Mouse (Mus musculus): ENCODE data around the gene Tnrc18. TPM values are rescaled to one million over a fixed set of nuclear protein-coding genes. Genes with fewer than 3 reads are reported as not detected.

The Tnrc18 gene
- polyA plus RNA-seq, 1 experiment = not detected

DNA sequence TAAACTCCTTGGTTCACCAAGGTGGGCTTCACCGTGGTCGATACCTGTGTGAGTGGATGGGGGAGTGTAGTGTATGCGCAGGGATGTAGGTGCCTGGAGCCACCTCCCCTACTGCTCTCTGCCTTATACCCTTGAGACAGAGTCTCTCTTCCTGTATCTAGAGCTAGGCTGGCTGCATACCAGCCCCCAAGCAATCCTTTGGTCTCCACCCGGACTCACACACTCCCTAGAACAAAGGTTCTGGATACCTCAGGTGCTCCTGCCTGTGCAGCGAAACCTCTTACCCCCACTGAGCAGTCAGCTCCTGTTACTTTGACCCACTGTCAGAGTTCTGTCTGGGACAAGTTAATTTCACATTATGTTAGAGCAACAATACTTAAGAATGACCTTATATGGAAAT is 8.2 kb upstream of the Tnrc18 start:
- TF ChIP-seq POLR2A (IDR thresholded peaks at IDR 0.05; ENCODE audit: insufficient read depth, low read depth, low read length) = no peak
- no peak for TF ChIP-seq CTCF (IDR thresholded peaks at IDR 0.05; ENCODE audit: insufficient read depth, low read depth, low read length)
- Histone ChIP-seq H3K27ac (ENCODE audit: insufficient read depth, low read depth, low read length) (no peak overlapping the region), H3K4me3 (ENCODE audit: insufficient read depth, low read depth, low read length) (no peak overlapping the region), H3K4me1 (ENCODE audit: control insufficient read depth, insufficient read depth, low read length) (peaks cover 22% of the 10 kb centered on the region)
- 87% methylated on average over 5 of the region's 5 CpGs for WGBS

DNA sequence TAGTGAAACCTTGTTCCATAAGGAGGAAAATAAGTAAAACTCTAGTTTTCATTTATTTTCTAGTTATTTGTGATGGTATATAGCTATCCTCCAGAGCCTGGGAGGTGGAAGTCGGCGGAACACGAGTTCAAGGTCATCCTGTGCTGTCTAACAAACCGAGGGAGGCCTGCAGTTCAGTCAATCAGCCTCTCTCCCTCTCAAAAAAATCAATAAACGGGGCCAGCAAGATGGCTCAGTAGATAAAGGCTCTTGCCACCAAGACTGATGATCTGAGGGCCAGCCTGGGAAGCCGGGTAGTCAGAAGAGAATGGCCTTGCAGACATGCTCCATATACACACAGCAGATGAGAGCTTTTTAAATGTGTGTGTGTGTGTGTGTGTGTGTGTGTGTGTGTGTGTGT is 6.6 kb upstream of the Tnrc18 start:
- TF ChIP-seq POLR2A (IDR thresholded peaks at IDR 0.05; ENCODE audit: insufficient read depth, low read depth, low read length) (no peak), CTCF (IDR thresholded peaks at IDR 0.05; ENCODE audit: insufficient read depth, low read depth, low read length) (no peak)
- Histone ChIP-seq H3K4me3 (ENCODE audit: insufficient read depth, low read depth, low read length) (no peak overlapping the region), H3K4me1 (ENCODE audit: control insufficient read depth, insufficient read depth, low read length) (peaks cover 22% of the 10 kb centered on the region), H3K27ac (ENCODE audit: insufficient read depth, low read depth, low read length) (peak overlapping the region; percentile 92; the same call in 1 of the 2 replicates)
- 60% methylated on average over 6 of the region's 6 CpGs for WGBS

DNA sequence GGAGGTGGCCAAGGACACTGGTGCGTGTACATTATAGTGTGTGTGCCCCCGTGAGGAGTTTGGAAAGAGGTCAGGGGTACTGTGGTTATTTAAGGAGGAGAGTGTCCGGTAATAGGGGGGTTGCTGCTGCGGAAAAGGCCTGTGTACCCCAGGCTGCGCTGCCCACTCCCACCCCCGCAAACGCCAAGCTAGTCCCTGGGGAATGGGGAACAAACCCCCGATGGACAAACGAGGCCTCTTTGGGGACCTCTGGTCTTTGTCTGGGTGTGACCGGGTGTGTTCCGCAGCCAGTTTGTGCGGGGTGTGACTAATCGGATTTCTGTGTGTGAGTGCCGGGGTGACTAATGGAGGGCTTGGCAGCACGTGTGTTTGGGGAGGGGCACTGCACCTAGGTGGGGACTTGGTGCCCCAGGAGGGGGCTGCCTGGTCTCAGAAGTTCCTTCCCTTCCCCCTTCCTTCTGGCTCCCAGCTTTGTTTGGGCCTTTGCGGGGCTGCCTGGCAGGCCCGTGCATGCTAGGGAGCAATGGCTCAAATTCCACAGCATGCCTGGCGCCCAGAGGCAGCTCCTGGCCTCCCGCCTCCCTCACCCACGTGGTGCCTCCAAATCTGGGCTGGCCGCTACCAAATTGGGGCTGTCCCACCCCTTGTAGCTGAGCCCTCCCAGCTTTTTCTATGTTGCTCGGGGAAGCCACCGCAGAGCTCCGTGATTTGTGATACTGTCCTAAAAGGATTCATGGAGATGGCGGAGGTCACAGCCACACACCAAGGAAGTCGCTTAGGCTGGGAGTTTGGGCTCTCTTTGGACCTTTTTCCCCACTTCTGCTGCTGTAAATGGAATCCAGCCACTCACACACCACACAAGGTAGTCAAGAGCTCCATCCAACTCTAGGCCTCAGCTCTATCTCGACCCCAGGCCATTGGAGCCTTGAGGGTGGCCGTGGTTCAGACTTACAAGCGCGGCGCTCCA is 5.9 kb upstream of the Tnrc18 start:
- peaks cover 22% of the 10 kb centered on the region for H3K4me1 ChIP-seq (ENCODE audit: control insufficient read depth, insufficient read depth, low read length)
- peak overlapping the region; percentile 92 for H3K27ac ChIP-seq (ENCODE audit: insufficient read depth, low read depth, low read length)
- TF ChIP-seq CTCF (IDR thresholded peaks at IDR 0.05; ENCODE audit: insufficient read depth, low read depth, low read length) = no peak
- TF ChIP-seq POLR2A (IDR thresholded peaks at IDR 0.05; ENCODE audit: insufficient read depth, low read depth, low read length) = peak; percentile 52
- 18% methylated on average over 31 of the region's 31 CpGs for WGBS
- H3K4me3 ChIP-seq (ENCODE audit: insufficient read depth, low read depth, low read length) = peak overlapping the region; percentile 96

DNA sequence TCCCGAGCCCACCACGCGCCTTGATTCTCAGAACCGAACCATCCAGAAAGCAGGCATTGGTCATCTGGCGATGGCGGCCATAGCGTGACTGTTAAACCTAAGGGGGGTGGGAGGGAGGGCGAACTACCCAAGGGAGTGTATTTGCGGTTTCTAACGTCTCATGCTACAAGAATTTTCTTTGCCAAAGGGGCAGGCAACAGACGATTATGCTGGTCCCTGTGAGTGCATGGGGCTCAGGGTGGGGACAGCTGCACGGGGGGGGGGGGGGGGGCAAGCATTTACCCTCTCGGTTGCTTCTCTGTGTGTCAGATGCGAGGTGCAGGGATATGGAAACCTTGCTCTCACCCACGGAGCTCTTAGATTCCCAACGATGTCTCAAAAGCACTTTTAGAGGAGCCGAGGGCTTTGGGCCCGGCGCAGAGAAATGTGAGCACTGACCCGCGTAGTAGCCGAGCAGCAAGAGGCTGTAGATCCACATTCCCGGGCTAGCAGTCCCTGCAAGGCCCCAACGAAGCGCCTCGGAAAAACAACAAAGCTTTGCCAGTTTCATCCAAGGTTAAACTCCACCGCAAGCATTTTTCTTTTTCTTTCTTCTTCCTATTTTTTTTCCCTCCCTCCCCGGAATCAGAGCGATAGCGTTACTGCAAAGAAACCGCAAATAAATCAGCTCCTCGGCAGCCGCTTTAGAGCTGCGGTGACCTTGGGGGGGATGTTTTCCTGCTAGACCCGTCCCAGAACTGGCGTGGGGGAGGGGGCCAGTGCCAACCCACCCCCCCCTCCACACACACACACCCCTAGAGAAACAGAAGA is 5.0 kb upstream of the Tnrc18 start:
- WGBS = 2% methylated on average over 36 of the region's 36 CpGs
- Histone ChIP-seq H3K4me1 (ENCODE audit: control insufficient read depth, insufficient read depth, low read length) (peaks cover 22% of the 10 kb centered on the region), H3K27ac (ENCODE audit: insufficient read depth, low read depth, low read length) (peak overlapping the region; percentile 100), H3K4me3 (ENCODE audit: insufficient read depth, low read depth, low read length) (peak overlapping the region; percentile 96)
- TF ChIP-seq CTCF (IDR thresholded peaks at IDR 0.05; ENCODE audit: insufficient read depth, low read depth, low read length) (no peak), POLR2A (IDR thresholded peaks at IDR 0.05; ENCODE audit: insufficient read depth, low read depth, low read length) (no peak)

DNA sequence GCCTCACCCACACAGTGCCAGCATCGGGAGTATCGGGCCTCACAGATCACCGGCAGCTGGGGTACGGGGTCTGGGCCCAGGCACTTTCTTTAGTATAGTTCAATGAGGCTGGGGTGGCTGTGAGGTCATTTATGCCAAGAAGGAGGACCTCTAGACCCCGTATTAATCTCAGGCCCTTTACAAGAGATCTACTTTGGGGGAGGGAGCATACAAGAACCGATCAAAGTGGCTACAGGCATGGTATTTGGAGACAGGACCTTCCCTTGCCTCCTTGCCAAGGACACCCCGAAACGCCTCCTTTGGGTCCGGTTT is 4.5 kb upstream of the Tnrc18 start:
- no peak for TF ChIP-seq CTCF (IDR thresholded peaks at IDR 0.05; ENCODE audit: insufficient read depth, low read depth, low read length)
- TF ChIP-seq POLR2A (IDR thresholded peaks at IDR 0.05; ENCODE audit: insufficient read depth, low read depth, low read length) = no peak; the same call in 1 of the 2 replicates
- Histone ChIP-seq H3K4me3 (ENCODE audit: insufficient read depth, low read depth, low read length) (peak overlapping the region; percentile 96), H3K27ac (ENCODE audit: insufficient read depth, low read depth, low read length) (peak overlapping the region; percentile 100), H3K4me1 (ENCODE audit: control insufficient read depth, insufficient read depth, low read length) (peaks cover 22% of the 10 kb centered on the region)
- under 1% methylated on average over 9 of the region's 9 CpGs for WGBS

DNA sequence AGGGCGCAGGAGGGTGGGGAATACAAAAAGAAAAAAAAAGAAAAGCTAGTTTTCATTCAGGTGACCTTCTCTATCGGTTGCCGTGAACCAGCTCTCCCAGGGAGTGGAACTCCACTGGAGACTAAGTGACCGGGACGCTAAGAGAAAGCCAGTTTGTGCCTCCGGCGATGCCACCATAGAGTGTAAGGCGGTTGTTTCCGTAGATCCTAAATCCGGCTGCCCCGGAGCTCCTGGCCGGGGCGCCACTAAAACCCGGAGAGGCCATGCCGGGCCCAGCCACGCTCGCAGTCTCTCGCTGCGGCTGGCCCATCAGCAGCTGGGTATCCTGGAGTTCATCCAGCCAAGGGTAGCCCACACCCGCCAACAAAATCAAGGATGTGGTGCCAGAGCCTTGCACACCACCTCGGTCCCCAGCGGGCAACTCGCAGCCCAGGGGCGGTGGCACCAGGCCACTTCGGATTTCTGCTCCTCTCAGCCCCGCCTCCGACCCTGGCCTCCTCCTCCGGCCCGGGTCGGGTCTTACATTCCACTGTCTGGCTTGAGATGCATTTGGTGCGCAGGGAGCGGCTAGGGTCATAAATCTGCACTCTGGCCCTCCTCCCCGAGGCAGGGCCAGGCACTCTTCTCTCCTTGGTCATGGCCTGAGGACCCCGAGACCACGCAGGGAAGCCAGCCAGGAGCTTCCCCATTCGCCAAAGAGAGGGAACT is 4.0 kb upstream of the Tnrc18 start:
- Histone ChIP-seq H3K4me3 (ENCODE audit: insufficient read depth, low read depth, low read length) (peak overlapping the region; percentile 96), H3K4me1 (ENCODE audit: control insufficient read depth, insufficient read depth, low read length) (peaks cover 22% of the 10 kb centered on the region), H3K27ac (ENCODE audit: insufficient read depth, low read depth, low read length) (peak overlapping the region; percentile 100)
- WGBS = under 1% methylated on average over 36 of the region's 36 CpGs
- TF ChIP-seq CTCF (IDR thresholded peaks at IDR 0.05; ENCODE audit: insufficient read depth, low read depth, low read length) (no peak), POLR2A (IDR thresholded peaks at IDR 0.05; ENCODE audit: insufficient read depth, low read depth, low read length) (peak; percentile 32; the same call in 1 of the 2 replicates)

DNA sequence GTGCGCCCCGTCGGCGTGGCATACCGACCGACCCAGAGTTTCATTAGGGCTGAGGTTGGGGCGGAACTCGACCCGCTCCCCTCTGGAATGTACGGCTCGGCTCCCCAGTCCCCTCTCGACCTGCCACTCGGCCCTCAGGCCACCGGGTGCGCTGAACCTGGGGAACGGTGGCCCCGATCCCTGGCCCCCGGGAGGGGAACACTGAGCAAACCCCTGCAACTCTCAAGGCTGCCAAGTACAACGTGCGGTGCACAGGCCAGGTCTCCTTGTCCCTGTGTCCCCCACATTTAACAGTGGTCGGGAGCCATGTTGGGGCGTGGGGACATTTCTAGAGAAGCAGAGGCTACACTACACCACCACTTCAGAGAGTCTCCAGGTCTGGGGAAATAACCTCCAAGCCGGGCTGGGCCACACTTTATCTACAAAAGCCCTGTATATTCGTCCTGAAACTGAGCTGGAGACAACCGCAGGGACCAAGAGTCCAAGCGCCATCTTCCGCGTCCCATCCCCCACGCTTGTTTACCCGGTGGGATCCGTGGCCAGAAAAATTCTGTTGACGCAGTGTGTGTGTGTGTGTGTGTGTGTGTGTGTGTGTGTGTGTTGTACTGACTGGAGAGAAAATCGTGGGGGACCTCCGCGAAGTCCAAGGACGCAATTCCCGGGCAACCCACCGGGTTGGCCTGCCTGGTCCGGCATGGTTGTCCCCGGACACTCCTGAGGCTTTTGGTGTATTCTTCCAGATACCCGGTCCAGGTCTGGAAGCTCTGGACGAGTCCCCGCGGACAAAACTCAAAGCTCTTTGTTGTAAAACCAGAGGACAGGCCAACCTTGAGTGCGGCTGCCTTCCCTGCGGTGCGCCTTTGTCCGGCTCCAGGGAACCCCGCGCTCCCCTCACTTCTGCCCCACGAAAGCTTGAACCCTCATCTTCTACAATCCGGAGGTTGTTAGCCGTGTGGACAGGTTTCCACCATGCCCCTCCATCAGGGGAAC is 3.1 kb upstream of the Tnrc18 start:
- Histone ChIP-seq H3K4me1 (ENCODE audit: control insufficient read depth, insufficient read depth, low read length) (peaks cover 22% of the 10 kb centered on the region), H3K4me3 (ENCODE audit: insufficient read depth, low read depth, low read length) (peak overlapping the region; percentile 96), H3K27ac (ENCODE audit: insufficient read depth, low read depth, low read length) (peak overlapping the region; percentile 100)
- TF ChIP-seq CTCF (IDR thresholded peaks at IDR 0.05; ENCODE audit: insufficient read depth, low read depth, low read length) (no peak), POLR2A (IDR thresholded peaks at IDR 0.05; ENCODE audit: insufficient read depth, low read depth, low read length) (0 out of 2 replicates have a peak, but pooled peaks have one; percentile 23)
- WGBS = under 1% methylated on average over 53 of the region's 53 CpGs
